Mouse (Mus musculus) adrenal gland, postnatal 14 days (tissue): Measurements from ENCODE around the gene Metap1d. TPM values are rescaled to one million over a fixed set of nuclear protein-coding genes. Genes with fewer than 3 reads are reported as not detected.

Experiments
- DNase-seq: peaks from one replicate; pipeline ENCODE4 v3.0.0; 2021; ENCODE audit warnings: mixed read lengths
- total RNA-seq: library from RNA; stranded (reverse); gene quantifications from 2 replicates; pipeline ENCODE4 v1.2.3, GENCODE M21; 2021

Gene Metap1d
- total RNA-seq, 1 experiment from 2014 or later = 36.3 TPM

DNA sequence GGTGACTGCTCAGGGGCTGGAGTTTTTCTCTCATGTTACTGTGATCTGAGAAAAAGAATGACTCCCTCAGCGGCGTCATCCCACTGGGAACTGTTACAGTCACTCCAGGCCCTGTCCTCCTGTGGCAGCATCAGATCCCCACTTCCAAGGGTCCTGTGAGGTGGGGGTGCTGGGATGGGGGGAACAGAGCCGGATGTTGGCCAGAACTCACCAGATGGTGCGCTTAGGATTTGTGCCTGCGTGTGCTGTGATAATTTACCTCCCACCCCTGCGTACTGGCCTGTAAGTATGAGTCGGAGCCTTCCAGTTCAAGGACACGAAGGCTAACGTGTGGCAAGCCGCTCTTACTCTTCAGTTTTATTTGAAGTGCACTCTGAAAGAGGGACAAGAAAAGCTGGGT is 22.2 kb downstream of the Metap1d start:
- DNase-seq = no peak

GRCm38 (mm10) chr2:71475760-71476159 is 22.7 kb downstream of the Metap1d start:
- DNase-seq = no peak

DNA sequence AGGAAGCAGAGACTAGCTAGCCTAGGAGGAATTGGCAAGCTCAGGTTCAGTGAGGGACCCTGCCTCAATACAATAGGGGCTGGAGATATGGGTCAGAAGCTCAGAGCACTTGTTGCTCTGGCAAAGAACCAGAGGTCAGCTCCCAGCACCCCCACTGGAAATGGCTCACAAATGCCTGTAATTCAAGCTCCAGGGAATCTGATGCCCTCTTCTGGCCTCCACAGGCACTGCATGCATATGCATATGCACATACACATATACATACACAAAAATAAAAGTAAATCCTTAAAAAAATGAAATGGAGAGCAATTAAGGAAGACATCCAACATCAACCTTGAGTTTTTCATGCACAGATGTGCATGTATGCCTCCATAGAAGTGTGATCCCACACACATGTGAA is 24.7 kb downstream of the Metap1d start:
- DNase-seq = no peak

DNA sequence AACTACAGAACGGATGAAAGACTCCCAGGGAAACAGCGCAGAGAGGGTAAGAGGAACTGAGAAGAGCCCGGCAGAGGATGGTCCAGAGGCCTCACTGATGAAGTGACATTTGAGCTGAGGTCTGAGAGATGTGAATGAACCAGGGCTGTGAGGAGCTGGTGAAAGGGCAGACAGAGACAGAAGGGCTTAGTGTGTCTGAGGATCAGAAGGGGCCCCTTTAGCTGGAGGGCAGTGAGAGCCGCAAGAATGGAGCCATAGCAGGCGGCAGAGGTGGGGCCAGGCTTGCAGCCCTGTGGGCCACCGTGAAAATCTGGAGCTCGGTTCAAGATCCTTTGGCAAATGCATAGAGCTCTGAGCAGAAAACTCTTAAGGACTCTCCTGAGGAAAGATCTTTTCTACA is 26.8 kb downstream of the Metap1d start:
- DNase-seq = no peak

DNA sequence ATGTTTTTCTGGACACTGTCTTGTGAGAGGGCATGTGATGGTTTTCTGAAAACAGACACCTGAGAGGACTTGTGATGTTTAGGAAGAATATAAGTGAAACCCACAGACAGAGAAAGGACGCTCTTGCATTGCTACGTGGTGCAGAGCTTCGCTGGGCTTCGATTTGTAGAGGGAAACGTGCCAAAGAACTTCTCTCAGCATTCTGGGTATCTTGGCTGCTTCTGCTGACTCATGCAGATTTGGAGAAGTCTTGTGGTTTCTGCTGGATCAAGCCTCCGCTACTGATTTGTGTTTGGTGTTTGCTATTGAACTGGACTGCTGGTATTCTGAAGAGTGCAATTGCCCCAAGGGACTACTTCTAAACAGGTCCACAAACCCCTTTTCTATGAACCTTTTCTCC is 28.7 kb downstream of the Metap1d start:
- no peak for DNase-seq

DNA sequence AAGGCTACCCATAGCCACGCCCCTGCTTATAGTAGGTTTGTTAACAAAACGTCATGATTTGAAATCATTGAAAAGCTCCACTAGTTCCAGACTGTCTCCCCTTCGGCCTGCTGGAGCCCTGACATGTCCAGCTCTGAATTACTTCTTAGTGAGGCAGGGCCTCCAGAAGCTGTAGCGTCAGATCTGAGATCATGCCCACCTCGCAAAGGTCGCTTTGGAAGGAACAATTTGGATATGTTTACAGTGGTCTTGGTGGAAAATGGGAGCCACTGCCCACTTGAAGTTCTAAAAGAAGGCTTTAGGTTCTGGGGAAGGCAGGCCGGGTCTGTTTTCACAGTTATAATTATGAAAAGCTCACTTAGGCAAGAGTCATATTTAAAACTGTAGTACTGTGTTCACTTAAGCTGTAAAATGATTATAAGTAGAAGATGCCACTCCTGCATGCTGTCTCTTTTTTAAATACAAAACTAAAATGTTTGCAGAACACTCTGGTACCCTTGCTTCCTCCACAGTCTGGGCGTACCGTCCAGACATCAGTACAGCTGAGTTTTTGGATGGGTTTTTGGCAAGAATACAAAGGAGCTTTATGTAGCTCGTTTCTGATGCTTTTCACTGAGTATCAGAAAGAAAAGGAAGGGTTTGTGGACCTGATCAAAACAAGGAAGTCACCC is 30.1 kb downstream of the Metap1d start:
- DNase-seq = no peak

DNA sequence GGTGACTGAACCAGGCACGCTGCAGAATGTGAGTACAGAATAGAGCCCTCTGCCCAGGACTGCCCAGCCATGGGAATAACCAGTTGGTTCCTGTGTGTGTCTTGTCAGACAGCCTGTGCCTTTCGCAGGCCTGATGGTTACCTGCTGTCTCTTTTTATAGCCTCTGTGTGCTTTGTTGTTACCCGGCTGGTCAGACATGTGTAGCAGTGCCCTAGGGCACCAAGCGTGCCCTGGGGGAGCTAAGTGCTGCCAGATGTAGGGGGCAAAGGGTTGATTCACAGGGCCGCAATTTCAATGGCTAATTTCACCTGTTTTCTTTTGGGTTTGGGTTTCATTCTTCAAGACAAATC is 30.6 kb downstream of the Metap1d start:
- no peak for DNase-seq

DNA sequence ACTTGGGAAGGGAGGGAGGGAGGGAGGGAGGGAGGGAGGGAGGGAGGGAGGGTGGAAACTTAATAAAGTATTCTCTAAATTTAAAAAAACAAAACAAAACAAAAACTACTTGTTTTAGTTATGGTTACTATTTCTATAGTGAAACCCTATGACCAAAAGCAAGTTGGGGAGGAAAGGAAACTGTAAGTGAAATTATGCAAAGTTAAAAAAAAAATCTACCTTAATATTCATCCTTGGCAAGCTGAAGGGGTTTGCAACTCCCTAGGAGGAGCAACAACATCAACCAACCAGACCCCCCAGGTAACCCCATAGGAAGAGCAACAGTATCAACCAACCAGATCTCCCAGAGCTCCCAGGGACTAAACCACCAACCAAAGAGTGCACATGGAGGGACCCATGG is 38.2 kb downstream of the Metap1d start:
- DNase-seq = no peak

GRCm38 (mm10) chr2:71493161-71493683 is 40.1 kb downstream of the Metap1d start:
- no peak for DNase-seq

GRCm38 (mm10) chr2:71494503-71494902 is 41.4 kb downstream of the Metap1d start:
- DNase-seq = no peak

GRCm38 (mm10) chr2:71494971-71495370 is 41.9 kb downstream of the Metap1d start:
- no peak for DNase-seq

GRCm38 (mm10) chr2:71497175-71497574 is 44.1 kb downstream of the Metap1d start:
- no peak for DNase-seq

- DNase-seq = peak; percentile 44
Measured at GRCm38 (mm10) chr2:71499276-71500230, 46.5 kb downstream of the Metap1d start.

DNA sequence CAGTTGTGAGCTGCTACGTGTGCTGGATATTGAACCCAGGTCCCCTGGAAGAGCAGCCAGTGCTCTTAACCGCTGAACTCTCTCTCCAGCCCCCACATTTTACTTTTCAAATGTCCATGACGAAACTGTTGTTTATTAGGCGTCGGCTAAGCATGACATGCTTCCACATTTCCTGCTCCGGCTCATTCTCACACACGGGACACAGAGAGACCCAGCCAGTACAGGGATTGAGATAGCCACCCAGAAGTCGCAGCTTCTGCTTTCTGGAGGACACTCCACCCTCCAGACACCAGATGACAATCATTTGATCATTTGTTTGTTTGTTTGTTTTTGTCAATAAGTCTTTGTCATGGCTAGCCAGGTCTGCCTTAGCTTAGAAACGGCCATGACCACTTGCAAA is 51.8 kb downstream of the Metap1d start:
- DNase-seq = no peak

DNA sequence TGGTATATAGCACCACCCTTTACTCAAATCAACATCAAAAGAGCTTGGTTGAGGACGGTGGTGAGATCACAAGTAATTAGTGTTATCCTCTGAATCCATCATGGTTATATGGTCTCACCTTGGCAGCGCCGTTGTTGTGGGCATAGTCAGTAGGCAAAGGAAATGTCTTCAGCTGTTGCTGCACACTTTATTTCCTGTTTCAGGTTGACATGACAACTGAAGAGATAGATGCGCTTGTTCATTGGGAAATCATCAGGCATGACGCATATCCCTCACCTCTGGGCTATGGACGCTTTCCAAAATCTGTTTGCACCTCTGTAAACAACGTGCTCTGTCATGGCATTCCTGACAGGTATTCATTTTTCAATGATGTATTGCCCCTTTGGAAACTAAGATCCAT is 58.1 kb downstream of the Metap1d start:
- DNase-seq = no peak

- no peak for DNase-seq
Measured at GRCm38 (mm10) chr2:71512326-71512725, 59.2 kb downstream of the Metap1d start.

GRCm38 (mm10) chr2:71516995-71517394 is 63.9 kb downstream of the Metap1d start:
- no peak for DNase-seq

- DNase-seq = no peak
Measured at GRCm38 (mm10) chr2:71517466-71518099, 64.5 kb downstream of the Metap1d start.

DNA sequence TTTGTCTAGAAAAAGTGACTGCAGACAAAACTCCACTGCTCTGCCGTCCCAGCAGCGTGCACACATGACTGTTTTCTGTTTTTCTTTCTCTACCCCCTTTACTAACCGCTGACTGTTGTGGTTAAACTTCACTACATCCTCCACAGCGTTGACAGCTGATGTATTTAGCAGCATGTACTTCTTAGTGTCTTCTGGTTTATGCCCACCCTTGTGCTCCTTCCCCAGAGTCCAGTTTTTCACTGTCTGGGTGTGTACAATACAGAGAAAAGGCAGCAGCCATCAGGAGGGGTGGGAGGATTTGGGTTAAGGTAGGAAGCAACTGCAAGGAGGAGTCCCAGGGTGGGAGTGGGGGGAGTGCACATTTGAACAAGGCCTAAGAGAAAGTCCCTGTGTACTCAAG is 69.8 kb downstream of the Metap1d start:
- no peak for DNase-seq

DNA sequence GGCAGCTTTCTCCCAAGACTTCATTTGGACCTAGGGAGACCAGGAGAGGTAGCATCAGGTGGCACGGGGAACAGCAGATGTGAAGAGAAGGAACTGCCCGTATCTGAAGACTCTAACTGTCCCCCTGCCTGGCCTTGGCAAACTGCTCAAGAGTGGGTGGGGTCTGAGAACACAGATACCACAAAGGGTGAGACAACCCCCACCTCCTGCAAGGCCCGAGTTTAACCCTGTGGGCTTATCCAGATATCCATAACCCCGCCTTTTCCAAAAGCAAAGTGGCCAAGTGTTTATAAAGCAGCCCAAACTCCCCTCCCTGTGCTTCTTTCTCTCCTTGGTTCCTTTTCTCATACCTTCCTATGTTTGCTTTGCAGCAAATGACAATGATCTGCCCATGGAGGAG is 70.4 kb downstream of the Metap1d start:
- no peak for DNase-seq

GRCm38 (mm10) chr2:71524763-71525162 is 71.7 kb downstream of the Metap1d start:
- no peak for DNase-seq

GRCm38 (mm10) chr2:71526595-71527322 is 73.7 kb downstream of the Metap1d start:
- no peak for DNase-seq
